Mouse (Mus musculus): ENCODE results near the gene Gm10135. TPM values are rescaled to one million over a fixed set of nuclear protein-coding genes. Genes with fewer than 3 reads are reported as not detected.

Gene Gm10135
- polyA plus RNA-seq, 1 experiment from 2014 or later: not detected

- Histone ChIP-seq H3K4me1 (peaks cover 33% of the 10 kb centered on the region), H3K9me3 (replicated peaks) (no peaks in the 10 kb centered on the region), H3K36me3 (ENCODE audit: poor library complexity, severe bottlenecking) (no peaks in the 10 kb centered on the region), H3K9ac (peak overlapping the region; percentile 99), H3K4me2 (peak overlapping the region; percentile 75), H3K27ac (no peak overlapping the region; the same call in 1 of the 2 replicates), H3K27me3 (peaks cover 3% of the 10 kb centered on the region; the same call in 1 of the 2 replicates), H3K4me3 (peak overlapping the region; percentile 99)
- 27% methylated on average over 4 of the region's 4 CpGs for WGBS
- no peak for ATAC-seq
Measured at GRCm38 (mm10) chr5:72916048-72916447, 58.5 kb downstream of the Gm10135 start.

Other genes starting within 250 kb of the Gm10135 start
- gene Txk, start 221.9 kb downstream of the Gm10135 start, polyA plus RNA-seq (2015; fragmentation: Nextera tagmentation; extraction: Ambion mirVana): 0.08 TPM in 1 of 2 replicates, not detected in the other
- gene Tec, start 106.2 kb downstream of the Gm10135 start, polyA plus RNA-seq (2015; fragmentation: Nextera tagmentation; extraction: Ambion mirVana): 3.1 TPM in 2 replicates
- 14.4 and 14.7 TPM in 2 replicates for gene Slain2, start 60.4 kb downstream of the Gm10135 start, polyA plus RNA-seq (2015; fragmentation: Nextera tagmentation; extraction: Ambion mirVana)
- 14.0 and 14.4 TPM in 2 replicates for gene Slc10a4, start 32.2 kb upstream of the Gm10135 start, polyA plus RNA-seq (2015; fragmentation: Nextera tagmentation; extraction: Ambion mirVana)

All from forebrain, embryonic 13.5 days (tissue).